Mouse (Mus musculus): Measurements from ENCODE around the gene Cib2.
A peak's percentile ranks its signal among the peaks of the same experiment; 100 is the strongest.

The Cib2 gene

GRCm38 (mm10) chr9:54544954-54545315, 15.1 kb downstream of the Cib2 start:
- DNase-seq (ENCODE audit: low spot score) = no peak

DNA sequence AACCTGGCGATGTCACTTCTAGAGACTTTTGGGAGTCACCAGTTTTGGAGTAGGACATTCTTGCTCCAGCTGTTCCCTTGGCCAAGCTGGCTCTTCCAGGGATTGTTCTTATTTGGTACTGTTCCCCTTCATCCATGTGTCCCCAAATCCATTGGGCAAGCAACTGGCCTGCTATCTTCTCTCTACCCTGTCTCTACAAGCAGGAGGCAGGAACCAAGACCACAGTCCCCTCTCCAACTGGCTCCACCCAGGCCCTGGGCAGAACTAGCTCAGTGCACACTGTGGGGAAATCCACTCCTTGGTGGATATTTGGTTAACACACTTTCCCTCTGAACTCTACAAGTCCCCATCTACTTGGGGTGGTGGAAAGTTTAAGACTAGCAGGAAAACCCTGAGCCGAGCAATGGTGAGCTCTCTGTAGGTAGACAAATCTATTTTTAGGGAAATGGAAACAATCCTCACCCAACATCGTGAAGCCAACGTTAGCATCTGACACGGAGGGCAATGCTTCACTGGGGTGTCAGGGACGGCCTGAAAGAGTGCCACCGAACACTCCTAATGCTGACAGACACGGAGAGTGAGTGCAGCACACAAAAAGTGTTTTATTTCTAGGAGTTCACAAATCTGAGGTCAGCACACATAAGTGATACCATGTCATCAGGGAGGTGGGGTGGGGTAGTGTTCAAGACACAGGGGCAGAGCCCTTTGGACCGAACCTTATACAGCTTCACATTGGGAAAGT, 15.6 kb downstream of the Cib2 start:
- no peak for DNase-seq (ENCODE audit: low spot score)

GRCm38 (mm10) chr9:54540801-54541200, 19.2 kb downstream of the Cib2 start:
- no peak for DNase-seq (ENCODE audit: low spot score)

- no peak for DNase-seq (ENCODE audit: low spot score)
Measured at GRCm38 (mm10) chr9:54538684-54539083, 21.3 kb downstream of the Cib2 start, which contains the start of gene Sh2d7. Gene Sh2d7 (plus strand): TSS chr9:54538984.

DNA sequence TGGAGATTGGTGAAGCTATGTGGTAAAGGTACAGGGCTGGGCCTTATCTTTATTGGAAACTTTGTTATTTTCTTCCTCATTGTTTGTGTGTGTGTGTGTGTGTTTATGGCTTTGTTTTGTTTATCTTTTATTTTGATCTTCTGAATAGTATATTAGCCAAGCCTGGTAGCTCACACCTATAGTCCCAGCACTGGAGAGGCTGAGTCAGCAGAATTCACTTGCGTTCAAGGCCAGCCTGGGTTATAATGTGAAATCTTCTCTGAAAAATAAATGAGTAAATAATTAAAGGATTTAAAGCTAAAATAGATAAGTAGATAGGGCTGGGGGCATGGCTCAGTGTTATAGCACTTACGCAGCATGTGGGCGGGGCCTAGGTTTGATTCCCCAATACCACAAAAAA, 21.8 kb downstream of the Cib2 start:
- DNase-seq (ENCODE audit: low spot score) = no peak

DNA sequence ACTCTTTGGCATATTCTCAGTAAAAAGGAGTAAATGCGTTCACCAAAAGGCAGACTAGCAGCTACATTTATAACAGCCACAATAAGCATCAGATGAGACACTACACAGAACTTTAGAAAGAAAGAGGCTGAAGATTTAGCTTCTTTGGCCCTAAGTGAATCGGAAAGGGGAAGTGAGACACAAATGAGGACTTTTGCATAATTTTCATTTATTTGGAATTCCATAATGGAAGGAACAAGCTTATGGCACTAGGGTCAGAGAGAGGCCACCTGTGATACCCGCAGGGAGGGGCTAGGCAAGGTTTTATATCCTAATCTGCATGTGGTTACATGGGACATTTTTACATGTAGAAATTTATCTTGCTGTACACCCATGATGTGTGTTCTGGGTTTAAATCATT, 22.5 kb downstream of the Cib2 start:
- no peak for DNase-seq (ENCODE audit: low spot score)

GRCm38 (mm10) chr9:54537030-54537429, 23.0 kb downstream of the Cib2 start:
- no peak for DNase-seq (ENCODE audit: low spot score)

DNA sequence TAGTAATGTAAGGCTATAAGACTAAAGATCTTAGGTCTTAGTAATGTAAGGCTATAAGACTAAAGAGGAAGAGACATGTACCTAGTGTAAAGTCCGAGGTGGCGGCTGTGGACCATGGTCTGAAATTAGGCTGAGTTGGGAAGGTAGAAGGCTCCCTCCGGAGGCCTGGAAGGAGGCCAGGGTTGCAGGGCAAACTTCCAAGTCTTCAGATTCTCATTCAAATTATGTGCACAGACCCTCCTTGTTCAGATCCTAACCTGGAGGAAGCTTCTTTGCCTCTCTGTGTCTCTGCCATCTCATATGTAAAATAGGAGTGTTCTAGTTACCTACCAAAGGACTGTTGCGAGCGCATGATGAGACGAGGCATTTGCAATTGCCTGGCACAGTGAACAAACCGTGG, 23.8 kb downstream of the Cib2 start:
- DNase-seq (ENCODE audit: low spot score) = no peak

DNA sequence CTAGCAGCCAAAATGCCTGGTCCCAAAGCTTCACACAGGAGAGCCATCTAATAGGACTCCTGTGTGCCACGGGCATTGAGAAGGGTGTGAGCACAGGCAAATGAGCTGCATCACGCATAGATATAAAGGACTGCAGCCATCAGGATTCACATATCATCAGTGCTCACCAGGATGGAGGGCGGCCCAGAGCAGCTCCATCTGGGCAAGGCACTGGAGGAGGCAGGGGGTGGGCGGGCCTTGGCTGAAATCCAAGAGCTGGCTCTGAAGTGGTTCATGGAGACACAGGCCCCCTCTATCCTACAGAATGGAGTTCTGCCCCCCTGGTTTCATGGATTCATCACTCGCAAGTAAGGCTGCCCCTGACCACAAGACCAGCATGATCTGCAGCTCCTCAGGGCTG, 26.0 kb downstream of the Cib2 start:
- DNase-seq (ENCODE audit: low spot score) = no peak

GRCm38 (mm10) chr9:54532926-54533325, 27.1 kb downstream of the Cib2 start:
- DNase-seq (ENCODE audit: low spot score) = no peak

GRCm38 (mm10) chr9:54531421-54531820, 28.6 kb downstream of the Cib2 start:
- DNase-seq (ENCODE audit: low spot score) = no peak

DNA sequence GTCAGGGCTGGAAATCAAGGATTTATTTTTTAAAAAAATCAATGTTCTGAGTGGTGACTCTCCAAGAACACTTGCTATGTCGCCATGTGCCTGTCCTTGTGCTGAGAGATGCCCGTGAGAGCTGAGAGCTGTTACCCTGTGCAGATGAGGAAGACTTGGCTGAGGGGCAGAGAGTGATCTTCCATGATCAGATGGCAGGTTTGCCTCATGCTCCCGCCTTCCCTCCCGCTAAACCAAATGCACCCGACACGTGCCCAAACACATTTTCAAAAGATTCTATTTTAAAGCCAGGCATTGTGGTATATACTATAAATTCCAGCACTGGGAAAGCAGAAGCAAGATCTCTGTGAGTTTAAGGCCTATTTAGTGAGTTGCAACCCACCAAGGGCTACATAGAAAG, 29.2 kb downstream of the Cib2 start:
- DNase-seq (ENCODE audit: low spot score) = no peak

DNA sequence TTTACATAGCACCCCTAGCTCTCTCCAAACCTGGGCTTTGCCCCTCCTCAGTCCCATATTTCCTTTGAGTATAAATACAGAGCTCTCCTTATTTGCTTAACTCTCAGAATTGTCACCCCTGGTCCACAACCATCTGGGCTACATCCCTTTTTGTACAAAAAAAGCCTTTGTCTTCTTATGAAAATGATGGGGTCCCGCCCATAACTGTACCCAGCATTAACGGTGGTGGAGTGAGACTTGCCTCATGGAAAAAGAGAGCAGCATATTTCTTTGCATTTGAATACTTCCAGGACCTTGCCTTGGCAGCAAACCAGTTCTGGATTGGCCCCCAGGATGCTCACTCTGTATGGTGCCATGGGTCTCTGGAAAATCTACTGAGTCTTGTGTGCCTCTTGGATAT, 30.1 kb downstream of the Cib2 start:
- DNase-seq (ENCODE audit: low spot score) = no peak

DNA sequence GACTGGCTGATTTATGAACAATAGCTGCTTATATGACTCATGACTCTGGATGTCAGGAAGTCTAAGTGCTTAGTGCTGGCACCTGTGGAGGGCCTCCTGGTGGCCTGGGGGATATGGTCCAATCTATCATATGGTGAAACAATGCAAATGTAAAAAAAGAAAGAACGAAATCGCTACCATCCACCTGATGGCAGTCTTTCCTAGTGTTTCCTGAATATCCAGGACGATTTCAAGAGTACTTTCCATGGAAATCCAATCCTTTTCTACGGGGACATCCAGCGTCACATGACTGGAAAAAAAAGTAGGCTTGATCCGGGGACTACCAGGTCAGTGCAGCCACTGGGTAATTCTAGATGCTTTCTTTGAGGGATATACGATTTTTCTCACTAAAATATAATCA, 32.3 kb downstream of the Cib2 start:
- no peak for DNase-seq (ENCODE audit: low spot score)

DNA sequence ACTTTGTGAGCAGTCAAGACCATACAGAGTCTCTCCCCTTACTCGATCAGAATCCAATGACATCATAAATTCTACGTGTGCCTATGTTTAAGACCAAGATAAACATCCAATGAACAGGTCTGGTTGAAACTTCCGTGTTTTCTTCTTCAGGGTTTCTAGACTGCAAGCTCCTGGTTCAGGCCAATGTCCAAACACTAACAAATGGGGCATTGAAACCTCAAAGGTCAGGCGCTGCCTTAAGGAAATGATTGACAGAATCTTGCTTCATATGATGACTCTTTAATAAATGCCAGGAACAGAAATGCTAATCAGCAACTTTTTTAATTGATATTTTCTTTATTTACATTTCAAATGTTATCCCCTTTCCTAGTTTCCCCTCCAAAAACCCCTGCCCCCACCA, 39.7 kb downstream of the Cib2 start:
- DNase-seq (ENCODE audit: low spot score) = no peak

DNA sequence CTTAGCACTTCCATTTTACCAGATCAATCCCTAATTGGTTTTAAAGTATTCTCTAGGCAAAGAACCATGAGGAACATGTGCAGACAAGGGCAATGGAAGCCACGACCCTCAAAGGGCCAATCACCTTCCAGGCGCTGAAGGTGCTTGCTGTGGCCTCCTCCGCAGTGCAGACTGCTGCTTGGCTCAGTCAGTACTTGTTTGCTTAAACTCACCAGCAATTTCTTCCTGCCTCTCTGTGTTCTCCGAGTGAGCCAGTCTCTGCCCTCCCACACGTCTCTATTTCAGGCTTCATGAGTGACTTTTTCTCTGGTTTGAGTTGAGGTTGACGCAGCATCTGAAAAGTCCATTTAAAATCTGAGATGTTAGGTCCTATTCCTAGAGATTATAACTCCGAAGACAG, 41.1 kb downstream of the Cib2 start:
- no peak for DNase-seq (ENCODE audit: low spot score)

GRCm38 (mm10) chr9:54515991-54516390, 44.0 kb downstream of the Cib2 start:
- no peak for DNase-seq (ENCODE audit: low spot score)

DNA sequence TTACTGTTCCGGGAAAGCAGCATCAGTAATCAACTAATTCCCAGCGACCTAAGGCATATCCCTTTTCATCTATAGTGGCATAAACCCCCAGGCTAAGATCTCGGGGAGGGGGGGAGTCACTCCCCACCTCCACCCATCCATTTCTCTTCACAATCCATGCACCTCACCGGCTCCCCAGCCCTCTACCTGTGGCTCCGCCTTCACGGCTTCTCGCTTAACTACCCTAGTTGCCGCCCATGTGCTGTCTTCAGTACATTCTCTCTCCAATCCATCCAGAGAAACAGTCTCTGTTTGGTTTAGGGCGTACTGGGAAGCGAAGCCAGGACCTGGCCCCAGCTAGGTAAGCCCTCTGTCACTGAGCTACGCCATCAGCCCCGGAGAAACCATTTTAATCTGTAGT, 57.1 kb downstream of the Cib2 start:
- no peak for DNase-seq (ENCODE audit: low spot score)

- no peak for DNase-seq (ENCODE audit: low spot score)
Measured at GRCm38 (mm10) chr9:54502111-54502495, 57.9 kb downstream of the Cib2 start.

DNA sequence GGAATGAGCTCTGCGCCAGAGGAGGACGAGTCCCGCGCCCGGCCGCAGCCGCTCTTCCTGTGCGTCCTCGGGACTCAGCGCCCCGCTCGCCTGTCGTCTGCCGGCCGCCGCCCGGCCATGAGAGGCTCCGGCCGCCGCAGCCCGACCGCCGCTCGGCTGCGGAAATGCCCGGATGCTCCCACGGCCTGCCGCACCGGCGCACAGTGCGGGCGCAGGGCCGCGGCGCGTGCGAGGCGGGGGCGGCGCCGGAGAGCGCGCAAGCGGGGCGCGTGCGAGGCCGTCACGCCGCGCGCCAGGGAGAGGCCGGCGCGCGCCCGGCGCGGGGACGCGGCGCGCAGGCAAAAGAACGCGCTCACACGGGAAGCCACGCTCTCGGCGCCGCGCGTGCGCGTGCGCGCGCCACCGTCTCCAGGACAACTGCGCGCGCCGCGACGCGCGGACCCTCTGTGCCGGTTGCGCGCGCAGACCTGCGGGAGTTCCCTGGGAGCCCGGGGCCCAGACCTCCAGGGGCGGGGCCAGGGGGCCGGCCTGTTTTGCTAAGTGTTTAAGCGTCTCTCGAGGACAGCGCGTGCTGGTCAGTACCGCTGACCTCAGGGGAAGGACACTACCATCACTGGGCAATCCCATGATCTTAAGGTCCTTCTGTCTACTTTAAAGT, 58.4 kb downstream of the Cib2 start, which contains the start of gene Dmxl2:
TSS of gene Dmxl2 (minus strand) at position 174 of the 658 bp plus-strand sequence.
- peak; percentile 3 for DNase-seq (ENCODE audit: low spot score)

DNA sequence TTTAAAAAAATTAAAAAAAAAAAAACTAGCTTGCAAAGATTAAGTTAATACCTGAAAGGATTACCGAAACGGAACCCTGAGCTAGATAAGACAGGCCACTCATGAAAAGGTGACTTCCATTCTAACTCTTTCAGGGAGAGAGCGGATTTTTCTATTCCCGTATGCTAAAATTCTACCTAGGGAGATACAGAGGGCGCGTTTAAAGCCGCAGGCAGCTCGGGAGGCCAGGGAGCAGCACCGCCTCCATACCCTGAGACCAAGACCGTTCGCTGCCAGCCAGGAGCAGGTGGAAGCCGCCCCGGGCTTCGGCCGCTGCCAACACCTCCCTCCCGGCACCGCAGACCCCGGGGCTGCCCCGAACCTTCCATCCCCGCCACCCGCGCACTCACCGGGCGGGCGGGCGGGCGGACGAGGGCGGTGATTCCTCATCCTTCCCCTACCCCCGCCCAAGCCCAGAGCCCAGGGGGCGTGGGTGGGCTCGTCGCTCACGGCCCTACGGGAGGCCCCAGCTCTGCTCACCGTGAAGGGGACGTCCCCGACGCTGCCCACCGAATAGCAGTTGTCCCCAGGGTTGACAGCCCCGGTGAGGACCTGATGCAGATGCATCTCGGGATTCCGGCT, 59.1 kb downstream of the Cib2 start:
- no peak for DNase-seq (ENCODE audit: low spot score)

GRCm38 (mm10) chr9:54499791-54500190, 60.2 kb downstream of the Cib2 start:
- no peak for DNase-seq (ENCODE audit: low spot score)

DNA sequence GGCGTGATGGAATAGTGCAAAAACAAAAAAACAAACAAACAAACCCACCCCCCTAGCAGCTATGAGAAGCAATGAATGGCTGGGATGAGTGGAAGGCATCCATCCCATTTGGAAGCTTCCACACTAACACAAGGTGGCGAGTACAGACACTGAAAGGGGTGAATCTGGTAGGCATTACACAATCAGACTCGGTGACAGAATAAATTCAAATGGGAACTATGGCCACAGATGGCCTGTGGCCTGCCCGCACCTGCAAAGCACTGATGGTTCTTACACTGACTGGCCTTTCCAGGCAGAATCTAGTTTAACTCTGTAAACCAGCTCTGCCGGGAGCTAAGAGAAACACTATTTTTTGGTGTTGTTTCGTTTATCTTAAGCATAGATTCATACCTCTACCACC, 60.7 kb downstream of the Cib2 start:
- no peak for DNase-seq (ENCODE audit: low spot score)

Measured in T-cell, adult 2 months (primary cell).